Mouse (Mus musculus) bone marrow macrophage, adult 2 months (primary cell): ENCODE measurements around the gene Hoxa13.

Experiments used
- CTCF ChIP-seq: IDR thresholded peaks from 2 replicates; pipeline ENCODE4 v1.5.1; 2012; ENCODE audit warnings: low read depth, mild to moderate bottlenecking, low read length, moderate library complexity
- POLR2A ChIP-seq: IDR thresholded peaks from 2 replicates; pipeline ENCODE4 v1.6.1; 2012; ENCODE audit warnings: mild to moderate bottlenecking, low read depth, low read length, borderline replicate concordance

DNA sequence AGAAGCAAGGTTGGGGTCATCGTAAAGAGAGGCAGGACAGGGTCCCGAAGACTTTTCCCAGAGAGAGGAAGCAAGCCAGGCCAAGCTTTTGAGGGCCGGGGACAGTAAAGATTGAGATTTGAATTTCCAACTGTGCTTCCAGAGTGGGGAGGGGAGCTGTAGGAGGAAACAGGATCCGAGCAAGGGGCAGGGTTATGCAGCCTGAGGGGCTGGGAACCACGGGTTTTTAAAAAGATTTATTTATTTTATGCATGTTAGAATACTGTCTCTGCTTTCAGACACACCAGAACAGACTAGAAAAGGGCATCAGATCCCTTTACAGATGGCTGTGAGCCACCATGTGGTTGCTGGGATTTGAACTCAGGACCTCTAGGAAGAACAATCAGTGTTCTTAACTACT is 16.2 kb upstream of the Hoxa13 start:
- no peak for TF ChIP-seq POLR2A
- TF ChIP-seq CTCF: no peak
